Mouse (Mus musculus) kidney, postnatal 0 days (tissue): ENCODE data around the gene Fbxo28. TPM values are rescaled to one million over a fixed set of nuclear protein-coding genes. Genes with fewer than 3 reads are reported as not detected.

Source experiments
- ATAC-seq: fragments of 200-750 bp; cut with Nextera tagmentation; replicated peaks from 2 replicates; pipeline ENCODE4 v1.8.0; 2017; ENCODE audit warnings: low read depth, moderate number of reproducible peaks, moderate TSS enrichment, moderate library complexity; ENCODE audit not compliant: low FRiP score
- DNase-seq: peaks from one replicate; pipeline ENCODE4 v3.0.0-alpha.2; 2016; ENCODE audit warnings: low spot score
- H3K27ac ChIP-seq: fragments of 300-500 bp; sonication (generic); 2 replicates; pipeline ENCODE4 v1.5.1; 2014; ENCODE audit warnings: mild to moderate bottlenecking
- H3K27me3 ChIP-seq: fragments of 300-500 bp; sonication (generic); 2 replicates; pipeline ENCODE4 v1.6.1; 2014; ENCODE audit warnings: low read length, mixed read lengths; ENCODE audit not compliant: insufficient read depth
- H3K36me3 ChIP-seq: fragments of 300-500 bp; sonication (generic); 2 replicates; pipeline ENCODE4 v1.6.1; 2014; ENCODE audit warnings: low read length, mixed read lengths; ENCODE audit not compliant: insufficient read depth
- H3K4me1 ChIP-seq: fragments of 300-500 bp; sonication (generic); replicated peaks from 2 replicates; pipeline ENCODE4 v1.6.1; 2014; ENCODE audit warnings: antibody characterized with exemption, low read length, mixed read lengths; ENCODE audit not compliant: insufficient read depth
- H3K4me2 ChIP-seq: fragments of 300-500 bp; sonication (generic); 2 replicates; pipeline ENCODE4 v1.6.1; 2014; ENCODE audit warnings: mild to moderate bottlenecking, low read length, moderate library complexity, mixed read lengths
- H3K4me3 ChIP-seq: fragments of 300-500 bp; sonication (generic); replicated peaks from 2 replicates; pipeline ENCODE4 v1.5.1; 2014; ENCODE audit warnings: low read depth, low read length
- H3K9ac ChIP-seq: fragments of 300-500 bp; sonication (generic); 2 replicates; pipeline ENCODE4 v1.6.1; 2014; ENCODE audit warnings: low read depth, low read length
- H3K9me3 ChIP-seq: fragments of 300-500 bp; sonication (generic); replicated peaks from 2 replicates; pipeline ENCODE4 v1.6.1; 2016; ENCODE audit warnings: low read length, inconsistent platforms, mixed read lengths
- CTCF ChIP-seq: IDR thresholded peaks from 2 replicates; pipeline ENCODE4 v1.5.1; 2016; ENCODE audit warnings: antibody characterized with exemption, low read depth, mild to moderate bottlenecking, moderate library complexity
- WGBS: fragments of 180-500 bp; shearing (Covaris S2); extraction: QIAGEN DNeasy Blood & Tissue Kit; methylation state at CpG from one replicate; pipeline ENCODE4 v1.1.7; 2014; 5-methylcytosine and 5-hydroxymethylcytosine counted together
- polyA plus RNA-seq: library from polyadenylated mRNA; unstranded; fragments of >200 nt; fragmentation: Nextera tagmentation; extraction: Ambion mirVana; gene quantifications from 2 replicates; pipeline ENCODE4 v1.2.1, GENCODE M21; 2015

Gene Fbxo28
- polyA plus RNA-seq, result 17.1 and 17.8 TPM in 2 replicates

GRCm38 (mm10) chr1:182340821-182341781 is at the start of gene Fbxo28:
TSS of gene Fbxo28 (minus strand) at chr1:182341629.
- no peak for TF ChIP-seq CTCF
- no peaks in the 10 kb centered on the region for H3K36me3 ChIP-seq
- H3K27me3 ChIP-seq, result no peaks in the 10 kb centered on the region
- peak within 1 kb of the TSS; percentile 90 for H3K4me2 ChIP-seq
- ATAC-seq (peak; percentile 94), DNase-seq (peak; percentile 97)
- peaks cover 6% of the 10 kb centered on the region; the same call in 1 of the 2 replicates for H3K4me1 ChIP-seq
- no peaks in the 10 kb centered on the region for H3K9me3 ChIP-seq
- peak within 1 kb of the TSS; percentile 96 for H3K4me3 ChIP-seq
- under 1% methylated on average over 90 of the region's 93 CpGs for WGBS
- H3K9ac ChIP-seq, result peak within 1 kb of the TSS; percentile 97
- peak within 1 kb of the TSS; percentile 86 for H3K27ac ChIP-seq

- no peak overlapping the region for H3K27ac ChIP-seq
- H3K9ac ChIP-seq, result no peak overlapping the region
- ATAC-seq (no peak), DNase-seq (peak; percentile 74)
- H3K4me1 ChIP-seq, result no peaks in the 10 kb centered on the region
- no peak overlapping the region for H3K4me2 ChIP-seq
- no peak for TF ChIP-seq CTCF
- 37% methylated on average over 4 of the region's 4 CpGs for WGBS
- H3K27me3 ChIP-seq, result no peaks in the 10 kb centered on the region
- H3K36me3 ChIP-seq, result no peaks in the 10 kb centered on the region
- H3K4me3 ChIP-seq, result no peak overlapping the region
- H3K9me3 ChIP-seq, result no peaks in the 10 kb centered on the region
Observed at GRCm38 (mm10) chr1:182388729-182389128, 47.3 kb upstream of the Fbxo28 start.

GRCm38 (mm10) chr1:182386449-182386848 is 45.0 kb upstream of the Fbxo28 start:
- Histone ChIP-seq H3K27me3 (no peaks in the 10 kb centered on the region), H3K36me3 (no peaks in the 10 kb centered on the region), H3K9ac (no peak overlapping the region), H3K4me3 (no peak overlapping the region), H3K9me3 (no peaks in the 10 kb centered on the region), H3K27ac (no peak overlapping the region), H3K4me2 (no peak overlapping the region), H3K4me1 (no peaks in the 10 kb centered on the region)
- WGBS, result 85% methylated on average over 8 of the region's 8 CpGs
- ATAC-seq, result no peak
- TF ChIP-seq CTCF, result no peak
- DNase-seq, result no peak

GRCm38 (mm10) chr1:182383096-182383495 is 41.7 kb upstream of the Fbxo28 start:
- Histone ChIP-seq H3K9ac (no peak overlapping the region), H3K27ac (no peak overlapping the region), H3K9me3 (no peaks in the 10 kb centered on the region), H3K27me3 (no peaks in the 10 kb centered on the region), H3K36me3 (no peaks in the 10 kb centered on the region), H3K4me2 (no peak overlapping the region), H3K4me1 (no peaks in the 10 kb centered on the region), H3K4me3 (no peak overlapping the region)
- no peak for DNase-seq
- 68% methylated on average over 9 of the region's 9 CpGs for WGBS
- TF ChIP-seq CTCF, result no peak
- no peak for ATAC-seq

- Histone ChIP-seq H3K27me3 (no peaks in the 10 kb centered on the region), H3K9me3 (no peaks in the 10 kb centered on the region), H3K4me2 (no peak overlapping the region), H3K27ac (no peak overlapping the region), H3K4me3 (no peak overlapping the region), H3K36me3 (no peaks in the 10 kb centered on the region), H3K4me1 (no peaks in the 10 kb centered on the region), H3K9ac (no peak overlapping the region)
- 84% methylated on average over 3 of the region's 3 CpGs for WGBS
- DNase-seq (no peak), ATAC-seq (no peak)
- TF ChIP-seq CTCF, result peak; percentile 27; the same call in 1 of the 2 replicates
Observed at GRCm38 (mm10) chr1:182381327-182381726, 39.9 kb upstream of the Fbxo28 start.

- H3K36me3 ChIP-seq, result no peaks in the 10 kb centered on the region
- no peaks in the 10 kb centered on the region for H3K9me3 ChIP-seq
- no peak for DNase-seq
- H3K9ac ChIP-seq, result no peak overlapping the region
- 78% methylated on average over 7 of the region's 7 CpGs for WGBS
- no peak overlapping the region for H3K4me2 ChIP-seq
- ATAC-seq, result no peak
- H3K27me3 ChIP-seq, result no peaks in the 10 kb centered on the region
- H3K4me3 ChIP-seq, result no peak overlapping the region
- no peak overlapping the region for H3K27ac ChIP-seq
- no peaks in the 10 kb centered on the region for H3K4me1 ChIP-seq
- TF ChIP-seq CTCF, result no peak
Observed at GRCm38 (mm10) chr1:182380683-182381082, 39.3 kb upstream of the Fbxo28 start.
